Mouse (Mus musculus) spleen, adult 2 months (tissue): ENCODE measurements at regions not wholly inside any gene's neighbourhood (a gene's known extent, or its start where the extent isn't known, plus 50 kb on each side); places are given as distances from the start of the nearest gene placed in this dataset.

ENCODE experiments used
- CTCF ChIP-seq: fragments of 200-500 bp; IDR thresholded peaks from 2 replicates; pipeline ENCODE4 v1.5.1; 2011; ENCODE audit warnings: mild to moderate bottlenecking, inconsistent platforms; ENCODE audit not compliant: insufficient read depth, insufficient read length, insufficient replicate concordance; ENCODE audit errors: extremely low read depth
- POLR2A ChIP-seq: fragments of 200-500 bp; IDR thresholded peaks from 2 replicates; pipeline ENCODE4 v1.6.1; 2011; ENCODE audit warnings: low read depth, low read length, inconsistent platforms

GRCm38 (mm10) chr13:99055609-99056321 is 71.4 kb upstream of the 1700024P04Rik start:
- no peak for TF ChIP-seq CTCF
- TF ChIP-seq POLR2A, result no peak
